In the genomic region with DNA sequence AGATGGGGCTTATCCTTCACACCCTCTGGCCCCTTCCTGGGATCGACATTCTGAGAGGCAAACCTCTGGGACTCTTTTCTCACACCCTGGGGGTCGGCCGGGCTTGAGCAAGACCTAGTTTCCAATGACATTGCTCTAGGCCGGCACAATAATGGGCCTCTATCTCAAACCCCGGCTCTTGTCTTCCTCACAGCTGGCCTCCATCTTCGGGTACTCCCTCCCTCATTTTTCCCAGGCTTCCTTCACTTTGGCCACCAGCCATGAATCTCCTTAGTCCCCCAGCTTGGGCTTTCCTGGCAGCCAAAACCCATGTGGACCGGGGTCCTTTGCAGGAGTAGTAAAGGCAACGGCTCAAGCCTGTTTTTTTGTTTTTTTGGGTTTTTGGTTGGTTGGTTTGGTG, we compare ENCODE assay signal across 13 mouse cellular contexts. TPM values are rescaled to one million over a fixed set of nuclear protein-coding genes. Genes with fewer than 3 reads are reported as not detected.
DNase-seq lines count a peak whose midpoint lies in the region; ATAC-seq and TF ChIP-seq lines count a peak whose summit lies in the region.
"Had no signal": no experiment of that assay in that cellular context is flagged by ENCODE, and none has a peak within 500 bp of the region (broad histone marks: within the 10 kb centered on the region; RNA-seq: fewer than 3 reads in every experiment).

No protein-coding gene starts in this region.

- no peak for ATAC-seq in heart, embryonic 16.5 days (replicated peaks; ENCODE audit: extremely low read depth, insufficient read depth, low FRiP score)
- ATAC-seq: CD4-positive, CD25-positive, alpha-beta regulatory T cell, adult 4 months had no signal

- WGBS in heart, adult 2 months, result 34% methylated on average over 8 of the region's 8 CpGs
- WGBS in heart, embryonic 16.5 days, result 22% methylated on average over 8 of the region's 8 CpGs

- peaks cover 7% of the 10 kb centered on the region for H3K36me3 ChIP-seq in heart, adult 2 months (ENCODE audit: control insufficient read depth, insufficient read depth, low read length)
- peaks cover 8% of the 10 kb centered on the region for H3K36me3 ChIP-seq in heart, embryonic 16.5 days (ENCODE audit: control insufficient read depth, insufficient read depth)

- TF ChIP-seq CTCF in heart, adult 2 months (IDR thresholded peaks at IDR 0.05), result no peak

- no peaks in the 10 kb centered on the region for H3K79me2 ChIP-seq in heart, adult 2 months (replicated peaks; ENCODE audit: control insufficient read depth, insufficient read depth, low read length)

- intact Hi-C loops in heart, adult 2 months (cut with DNase I), result no loop called here

- TF ChIP-seq EP300 in heart, adult 2 months (IDR thresholded peaks at IDR 0.05; ENCODE audit: insufficient read depth, low read depth, low read length), result no peak

- no peaks in the 10 kb centered on the region for H3K27me3 ChIP-seq in heart, adult 2 months (ENCODE audit: control insufficient read depth, insufficient read depth, low read length)
- H3K27me3 ChIP-seq in heart, embryonic 16.5 days (ENCODE audit: control insufficient read depth, insufficient read depth, low read length), result no peaks in the 10 kb centered on the region
- H3K27me3 ChIP-seq: embryonic facial prominence, embryonic 15.5 days had no signal

- no peak overlapping the region for H3K4me2 ChIP-seq in heart, embryonic 16.5 days (ENCODE audit: low read depth, low read length)
- H3K4me2 ChIP-seq: embryonic facial prominence, embryonic 15.5 days had no signal

- no peaks in the 10 kb centered on the region for H3K9me3 ChIP-seq in heart, embryonic 16.5 days (replicated peaks; ENCODE audit: control insufficient read depth, low read length)
- H3K9me3 ChIP-seq: embryonic facial prominence, embryonic 15.5 days had no signal

- TF ChIP-seq POLR2A in heart, adult 2 months (IDR thresholded peaks at IDR 0.05; ENCODE audit: insufficient read depth, low read depth, low read length), result no peak

- H3K27ac ChIP-seq in heart, adult 2 months, result peak overlapping the region; percentile 58
- peak overlapping the region; percentile 30 for H3K27ac ChIP-seq in heart, embryonic 16.5 days (ENCODE audit: low read length)
- H3K27ac ChIP-seq: embryonic facial prominence, embryonic 15.5 days had no signal

- peaks cover 22% of the 10 kb centered on the region for H3K4me1 ChIP-seq in heart, adult 2 months (ENCODE audit: control insufficient read depth, insufficient read depth, low read length)
- peaks cover 50% of the 10 kb centered on the region for H3K4me1 ChIP-seq in heart, embryonic 16.5 days (ENCODE audit: control insufficient read depth, insufficient read depth, low read length)

- no peak for DNase-seq in heart, adult 2 months
- DNase-seq in heart, adult 18-20 months, result no peak
- peak; percentile 49 to 65 for DNase-seq in kidney, postnatal 4 days
- no peak for DNase-seq in kidney, postnatal 36 days
- peak; percentile 77 for DNase-seq in lung, postnatal 14 days
- no peak for DNase-seq in adrenal gland, postnatal 4 days (ENCODE audit: low spot score in 2 of 2)
- DNase-seq in right cerebral cortex, postnatal 36 days (ENCODE audit: low spot score in 2 of 2), result no peak
- DNase-seq: adrenal gland, postnatal 14 days; cerebellum, adult 8-10 months had no signal

- no peak overlapping the region for H3K4me3 ChIP-seq in heart, adult 2 months
- no peak overlapping the region for H3K4me3 ChIP-seq in heart, embryonic 16.5 days (ENCODE audit: low read length)
- H3K4me3 ChIP-seq: embryonic facial prominence, embryonic 15.5 days had no signal

- no peak overlapping the region for H3K9ac ChIP-seq in heart, adult 2 months (ENCODE audit: low read depth, low read length)
- no peak overlapping the region for H3K9ac ChIP-seq in heart, embryonic 16.5 days (ENCODE audit: low read length)
- H3K9ac ChIP-seq: embryonic facial prominence, embryonic 15.5 days had no signal

RNA-seq across cellular contexts. Expression of a gene that starts 6.4 kb away (rescaled TPM):
- total RNA-seq in heart, adult 2 months (2021), result 1 to 10 TPM; 4.4 to 6.9 TPM
- polyA plus RNA-seq in heart, adult 2 months (2012; rRNA removed), result 14.2 and 17.3 TPM in 2 replicates
- 1 to 10 TPM; 4.5 to 5.2 TPM for total RNA-seq in heart, adult 18-20 months (2021)
- polyA plus RNA-seq in heart, embryonic 16.5 days (2015; fragmentation: Nextera tagmentation; extraction: Ambion mirVana), result 1.1 and 2.3 TPM in 2 replicates
- total RNA-seq in adrenal gland, postnatal 4 days (2021), result 10 to 100 TPM; 17.9 to 18.8 TPM

RNA-seq across cellular contexts. Expression of a gene that starts 7.2 kb away (rescaled TPM):
- under 1 TPM; 0.36 to 0.37 TPM for total RNA-seq in heart, adult 2 months (2021)
- 1.7 and 2.1 TPM in 2 replicates for polyA plus RNA-seq in heart, adult 2 months (2012; rRNA removed)
- total RNA-seq in heart, adult 18-20 months (2021), result under 1 TPM; 0.37 to 0.39 TPM
- polyA plus RNA-seq in heart, embryonic 16.5 days (2015; fragmentation: Nextera tagmentation; extraction: Ambion mirVana), result 1.1 and 1.4 TPM in 2 replicates
- 1 to 10 TPM; 5.5 to 5.8 TPM for total RNA-seq in adrenal gland, postnatal 4 days (2021)

RNA-seq across cellular contexts. Expression of a gene that starts 15.2 kb away (rescaled TPM):
- 10 to 100 TPM; 24.1 to 26.6 TPM for total RNA-seq in heart, adult 2 months (2021)
- 43.6 and 51.9 TPM in 2 replicates for polyA plus RNA-seq in heart, adult 2 months (2012; rRNA removed)
- total RNA-seq in heart, adult 18-20 months (2021), result 10 to 100 TPM; 24.3 to 26.6 TPM
- polyA plus RNA-seq in heart, embryonic 16.5 days (2015; fragmentation: Nextera tagmentation; extraction: Ambion mirVana), result 82.1 and 84.2 TPM in 2 replicates
- total RNA-seq in adrenal gland, postnatal 4 days (2021), result 10 to 100 TPM; 48.5 to 49.2 TPM

RNA-seq across cellular contexts. Expression of a gene that starts 15.3 kb away (rescaled TPM):
- total RNA-seq in heart, adult 2 months (2021), result 1 to 10 TPM in 1 of 2 experiments, under 1 TPM in 1; 0.93 to 1.1 TPM
- polyA plus RNA-seq in heart, adult 2 months (2012; rRNA removed), result 1.6 and 2.2 TPM in 2 replicates
- under 1 TPM; 0.59 to 0.60 TPM for total RNA-seq in heart, adult 18-20 months (2021)
- 0.80 and 0.84 TPM in 2 replicates for polyA plus RNA-seq in heart, embryonic 16.5 days (2015; fragmentation: Nextera tagmentation; extraction: Ambion mirVana)
- 10 to 100 TPM; 14.3 to 16.3 TPM for total RNA-seq in adrenal gland, postnatal 4 days (2021)

RNA-seq across cellular contexts. Expression of a gene that starts 31.7 kb away (rescaled TPM):
- total RNA-seq in heart, adult 2 months (2021), result under 1 TPM in 1 of 2 experiments, not detected in 1; 0.10 TPM
- polyA plus RNA-seq in heart, adult 2 months (2012; rRNA removed), result 0.20 and 0.29 TPM in 2 replicates
- total RNA-seq in heart, adult 18-20 months (2021), result not detected
- 0.18 and 0.21 TPM in 2 replicates for polyA plus RNA-seq in heart, embryonic 16.5 days (2015; fragmentation: Nextera tagmentation; extraction: Ambion mirVana)
- 1 to 10 TPM in 1 of 2 experiments, under 1 TPM in 1; 0.25 to 1.2 TPM for total RNA-seq in adrenal gland, postnatal 4 days (2021)
- total RNA-seq: megakaryocyte progenitor cell, adult 5-6 weeks had no signal
- polyA plus RNA-seq: CD4-positive, CD25-positive, alpha-beta regulatory T cell, adult 4 months had no signal

Comparison
In these comparisons a context has a peak if more than half of its experiments do, and no peak if none do; other contexts are left out.
1. DNase-seq: peak in kidney, postnatal 4 days (2 of 2) and lung, postnatal 14 days (single experiment); none in heart, adult 2 months (0 of 2), heart, adult 18-20 months (0 of 2), kidney, postnatal 36 days (0 of 2), adrenal gland, postnatal 4 days (0 of 2) and right cerebral cortex, postnatal 36 days (0 of 2).
2. RNA of a gene that starts 7.2 kb away (total RNA-seq): 5.5 to 5.8 TPM in adrenal gland, postnatal 4 days; 0.37 to 0.39 TPM in heart, adult 18-20 months and 0.36 to 0.37 TPM in heart, adult 2 months; every median in the first group is over 4 times any median in the second.